Mouse (Mus musculus): ENCODE data around the gene Phf21b.

Phf21b gene

GRCm38 (mm10) chr15:84846216-84846615 lies 9.6 kb downstream of the Phf21b start:
- no peak for DNase-seq (ENCODE audit: extremely low read depth, low read depth)

GRCm38 (mm10) chr15:84844831-84845230 lies 11.0 kb downstream of the Phf21b start:
- peak; percentile 58 for DNase-seq (ENCODE audit: extremely low read depth, low read depth)

GRCm38 (mm10) chr15:84843034-84843433 lies 12.8 kb downstream of the Phf21b start:
- DNase-seq (ENCODE audit: extremely low read depth, low read depth) = no peak

GRCm38 (mm10) chr15:84841925-84842821 lies 13.7 kb downstream of the Phf21b start:
- DNase-seq (ENCODE audit: extremely low read depth, low read depth) = no peak

- no peak for DNase-seq (ENCODE audit: extremely low read depth, low read depth)
These were observed 15.3 kb downstream of the Phf21b start for GRCm38 (mm10) chr15:84840560-84840959.

- DNase-seq (ENCODE audit: extremely low read depth, low read depth) = no peak
These were observed 16.3 kb downstream of the Phf21b start for GRCm38 (mm10) chr15:84839521-84839920.

GRCm38 (mm10) chr15:84837896-84838295 lies 18.0 kb downstream of the Phf21b start:
- DNase-seq (ENCODE audit: extremely low read depth, low read depth) = no peak

- DNase-seq (ENCODE audit: extremely low read depth, low read depth) = peak; percentile 34
These were observed 26.4 kb downstream of the Phf21b start for GRCm38 (mm10) chr15:84829416-84829815.

- no peak for DNase-seq (ENCODE audit: extremely low read depth, low read depth)
These were observed 27.2 kb downstream of the Phf21b start for GRCm38 (mm10) chr15:84828603-84829002.

- DNase-seq (ENCODE audit: extremely low read depth, low read depth) = no peak
These were observed 32.8 kb downstream of the Phf21b start for GRCm38 (mm10) chr15:84823086-84823485.

GRCm38 (mm10) chr15:84820811-84821210 lies 35.0 kb downstream of the Phf21b start:
- no peak for DNase-seq (ENCODE audit: extremely low read depth, low read depth)

- DNase-seq (ENCODE audit: extremely low read depth, low read depth) = no peak
These were observed 37.6 kb downstream of the Phf21b start for GRCm38 (mm10) chr15:84818284-84818683.

- DNase-seq (ENCODE audit: extremely low read depth, low read depth) = no peak
These were observed 38.3 kb downstream of the Phf21b start for GRCm38 (mm10) chr15:84817589-84817988.

- DNase-seq (ENCODE audit: extremely low read depth, low read depth) = no peak
These were observed 40.7 kb downstream of the Phf21b start for GRCm38 (mm10) chr15:84815171-84815570.

- DNase-seq (ENCODE audit: extremely low read depth, low read depth) = no peak
These were observed 43.0 kb downstream of the Phf21b start for GRCm38 (mm10) chr15:84812831-84813357.

GRCm38 (mm10) chr15:84811126-84811525 lies 44.7 kb downstream of the Phf21b start:
- no peak for DNase-seq (ENCODE audit: extremely low read depth, low read depth)

- no peak for DNase-seq (ENCODE audit: extremely low read depth, low read depth)
These were observed 46.4 kb downstream of the Phf21b start for GRCm38 (mm10) chr15:84809275-84809952.

- peak; percentile 8 for DNase-seq (ENCODE audit: extremely low read depth, low read depth)
These were observed 52.2 kb downstream of the Phf21b start for GRCm38 (mm10) chr15:84803685-84804084.

- DNase-seq (ENCODE audit: extremely low read depth, low read depth) = no peak
These were observed 55.7 kb downstream of the Phf21b start for GRCm38 (mm10) chr15:84800132-84800531.

- no peak for DNase-seq (ENCODE audit: extremely low read depth, low read depth)
These were observed 62.2 kb downstream of the Phf21b start for GRCm38 (mm10) chr15:84793649-84794048.

GRCm38 (mm10) chr15:84787161-84787560 lies 68.7 kb downstream of the Phf21b start:
- DNase-seq (ENCODE audit: extremely low read depth, low read depth) = no peak

GRCm38 (mm10) chr15:84784812-84785211 lies 71.0 kb downstream of the Phf21b start:
- no peak for DNase-seq (ENCODE audit: extremely low read depth, low read depth)
